Mouse (Mus musculus): ENCODE measurements around the gene 4930544D05Rik. TPM values are rescaled to one million over a fixed set of nuclear protein-coding genes. Genes with fewer than 3 reads are reported as not detected.
A peak's percentile ranks its signal among the peaks of the same experiment; 100 is the strongest.
"Not testable (repeated sequence)": the region's sequence is repeated elsewhere in the genome, so short reads cannot be mapped to it uniquely, and the experiment has no call there.

The 4930544D05Rik gene
- not detected for polyA plus RNA-seq (2021)

DNA sequence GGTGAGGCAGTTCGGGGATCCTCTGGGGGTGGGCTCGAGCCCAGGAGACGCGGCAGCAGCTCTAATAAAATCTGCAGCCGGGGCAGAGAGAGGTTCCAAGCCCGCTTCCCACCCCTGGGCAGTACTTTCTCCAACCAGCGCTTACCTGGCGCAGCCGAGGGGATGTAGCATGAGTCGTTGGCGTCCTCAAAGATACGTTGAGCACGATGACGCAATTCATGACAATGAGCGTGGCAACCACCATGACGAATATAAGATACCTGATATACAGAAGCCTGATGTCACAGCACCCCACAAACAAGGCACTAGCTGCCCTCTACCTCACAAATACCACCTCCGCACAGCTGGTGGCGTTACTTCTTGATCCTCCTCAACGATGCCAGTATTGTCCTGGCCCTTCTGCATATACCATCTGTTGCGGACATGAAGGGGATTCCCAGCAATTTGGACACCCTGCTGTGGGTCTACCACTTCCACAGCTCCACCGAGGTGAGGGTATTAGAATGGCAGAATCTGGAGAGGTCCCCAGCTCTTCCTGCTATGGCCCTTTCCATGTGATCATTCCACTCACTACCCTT is at the start of gene 4930544D05Rik:
Gene 4930544D05Rik, plus strand, starts transcription at position 333 of the 578 bp plus-strand sequence.
- TF ChIP-seq CTCF (IDR thresholded peaks at IDR 0.05): no peak
- in situ Hi-C loops (cut with MboI; ENCODE audit: low pct_unique_long_range_greater_than_20kb): no loop called here
- DNase-seq (ENCODE audit: low read depth, low spot score): no peak
- ChIA-PET POLR2A (interaction anchor here (1.0 kb wide), 1 partner anchor 70 kb away, joined by 3 read pairs; no protein-coding TSS in a partner anchor), CTCF (no interaction called here)
- ATAC-seq: no peak
- no peaks in the 10 kb centered on the region for H3K27me3 ChIP-seq

DNA sequence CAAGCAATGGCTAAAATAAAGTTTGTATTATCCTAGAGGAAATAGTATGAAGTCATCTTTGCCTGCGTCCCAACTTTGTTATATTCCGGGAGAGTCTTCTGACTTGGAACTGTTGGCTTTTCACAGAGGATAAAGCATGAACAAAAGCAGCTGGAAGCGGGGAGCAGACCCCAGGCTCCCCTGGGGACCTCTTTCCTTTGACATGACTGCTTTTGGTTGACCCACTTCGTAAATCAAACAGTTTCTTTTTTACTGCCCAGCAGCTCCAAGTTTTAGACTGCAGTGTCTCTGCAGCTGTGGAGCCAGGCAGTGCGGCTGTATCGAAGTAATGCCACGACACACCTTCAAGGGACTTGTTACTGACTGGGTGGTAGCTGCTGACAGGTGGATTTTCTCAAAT is 49.1 kb upstream of the 4930544D05Rik start:
- CTCF ChIA-PET: interaction anchor here (1.3 to 1.6 kb wide), 2 partner anchors 12 to 26 kb away, joined by 3 read pairs; partner anchors contain the start of gene Pld2
- no peak for ATAC-seq
- in situ Hi-C loops (cut with MboI; ENCODE audit: low pct_unique_long_range_greater_than_20kb): no loop called here
- TF ChIP-seq CTCF (IDR thresholded peaks at IDR 0.05): no peak
- POLR2A ChIA-PET: no interaction called here
- H3K27me3 ChIP-seq: no peaks in the 10 kb centered on the region
- no peak for DNase-seq (ENCODE audit: low read depth, low spot score)

DNA sequence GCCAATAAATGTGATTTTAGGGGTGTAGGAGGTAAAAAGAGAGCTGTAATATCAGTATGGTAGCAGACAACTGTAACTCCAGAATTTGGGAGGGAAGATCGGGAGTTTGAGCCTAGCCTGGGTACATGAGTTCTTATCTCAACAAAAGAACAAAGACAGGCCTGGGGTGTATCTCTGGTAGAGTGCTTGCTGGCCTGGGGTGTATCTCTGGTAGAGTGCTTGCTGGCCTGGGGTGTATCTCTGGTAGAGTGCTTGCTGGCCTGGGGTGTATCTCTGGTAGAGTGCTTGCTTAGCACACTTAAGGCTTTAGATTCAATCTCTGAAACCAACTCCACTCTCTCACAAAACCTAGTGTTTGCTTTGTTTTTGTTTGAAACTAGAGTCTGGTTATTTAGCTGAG is 45.0 kb upstream of the 4930544D05Rik start:
- DNase-seq (ENCODE audit: low read depth, low spot score); ATAC-seq; H3K27me3 ChIP-seq; CTCF ChIA-PET; in situ Hi-C loops (cut with MboI; ENCODE audit: low pct_unique_long_range_greater_than_20kb): not testable (repeated sequence)
- POLR2A ChIA-PET: interaction anchor here (1.2 kb wide), 1 partner anchor 15 kb away, joined by 3 read pairs; no protein-coding TSS in a partner anchor

DNA sequence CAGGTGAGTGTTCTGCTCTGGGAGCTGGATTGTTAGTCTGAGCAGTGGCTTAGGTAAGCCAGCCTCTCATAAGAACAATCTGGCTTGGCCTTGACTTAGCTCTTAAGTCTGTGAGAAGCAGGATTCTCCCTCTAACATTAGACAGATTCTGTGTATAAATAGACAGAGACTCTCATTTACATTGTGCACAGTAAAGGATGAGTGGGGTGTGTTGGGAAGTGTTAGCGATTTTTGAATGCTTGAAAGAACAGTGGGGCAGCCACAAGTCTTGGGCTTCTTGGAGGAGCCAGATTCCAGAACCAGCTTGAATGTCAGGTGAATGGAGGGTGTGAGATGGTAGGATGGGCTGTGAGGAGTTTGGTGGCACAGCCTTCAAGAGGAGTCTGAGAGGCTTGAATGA is 44.0 kb upstream of the 4930544D05Rik start:
- TF ChIP-seq CTCF (IDR thresholded peaks at IDR 0.05): no peak
- ChIA-PET POLR2A (interaction anchor here (1.2 kb wide), 1 partner anchor 14 kb away, joined by 3 read pairs; no protein-coding TSS in a partner anchor), CTCF (interaction anchor here (2.0 kb wide), 1 partner anchor 15 kb away, joined by 8 read pairs; no protein-coding TSS in a partner anchor)
- ATAC-seq (no peak), DNase-seq (ENCODE audit: low read depth, low spot score) (no peak)
- H3K27me3 ChIP-seq: no peaks in the 10 kb centered on the region
- in situ Hi-C loops (cut with MboI; ENCODE audit: low pct_unique_long_range_greater_than_20kb): no loop called here

DNA sequence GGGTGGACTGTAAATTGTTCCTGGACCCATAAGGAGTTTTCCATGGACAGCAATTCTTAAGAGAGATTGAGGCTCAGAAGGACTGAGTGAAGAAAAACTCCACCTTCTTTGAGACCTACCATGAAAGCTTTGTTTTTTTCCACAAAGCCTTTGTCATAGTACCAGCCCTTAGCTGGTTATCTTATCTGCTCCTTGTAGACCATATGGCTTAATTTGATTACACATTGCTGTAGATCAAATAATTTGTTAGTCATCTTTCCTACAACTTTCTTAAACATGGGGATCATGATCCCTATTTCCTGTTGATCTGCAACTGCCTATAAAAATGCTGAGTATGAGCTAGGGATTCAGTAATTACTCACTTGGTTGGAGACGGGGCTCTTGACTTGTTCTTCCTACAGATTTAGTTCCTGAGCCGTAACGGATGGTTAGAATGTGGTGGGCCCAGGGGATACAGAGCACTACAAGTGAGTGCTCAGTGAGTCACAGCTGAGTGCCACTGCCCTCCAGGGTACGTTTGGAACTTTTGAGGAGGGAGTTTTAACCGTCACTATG is 43.2 kb upstream of the 4930544D05Rik start:
- DNase-seq (ENCODE audit: low read depth, low spot score) (no peak), ATAC-seq (no peak)
- CTCF ChIA-PET: interaction anchor here (2.0 kb wide), 1 partner anchor 14 kb away, joined by 8 read pairs; no protein-coding TSS in a partner anchor
- POLR2A ChIA-PET: no interaction called here
- in situ Hi-C loops (cut with MboI; ENCODE audit: low pct_unique_long_range_greater_than_20kb): no loop called here
- no peak for TF ChIP-seq CTCF (IDR thresholded peaks at IDR 0.05)
- no peaks in the 10 kb centered on the region for H3K27me3 ChIP-seq

DNA sequence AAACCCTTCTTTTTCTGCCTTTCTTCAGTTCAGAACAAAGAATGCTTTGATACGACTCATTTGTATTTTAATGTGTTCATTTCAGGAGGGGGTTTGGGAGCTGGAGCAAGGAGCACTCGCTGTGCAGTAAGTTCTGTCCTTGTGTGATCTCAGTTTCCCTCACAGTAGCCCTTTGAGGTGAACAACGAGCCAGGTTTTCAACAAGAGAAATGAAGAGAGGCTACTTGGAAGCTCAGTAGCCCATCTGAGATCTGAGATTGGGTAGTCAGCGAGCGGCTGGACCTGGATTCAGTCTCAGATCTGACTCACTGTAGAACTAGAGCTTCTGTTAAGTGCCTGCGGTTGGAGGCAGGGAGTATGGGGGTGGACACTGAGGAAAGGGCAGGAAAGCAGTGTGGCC is 41.8 kb upstream of the 4930544D05Rik start:
- ChIA-PET POLR2A (no interaction called here), CTCF (interaction anchor here (1.5 to 1.8 kb wide), 2 partner anchors 8 to 9 kb away, joined by 3 to 5 read pairs; no protein-coding TSS in a partner anchor)
- peak; percentile 59 for ATAC-seq
- in situ Hi-C loops (cut with MboI; ENCODE audit: low pct_unique_long_range_greater_than_20kb): no loop called here
- no peaks in the 10 kb centered on the region for H3K27me3 ChIP-seq
- no peak for DNase-seq (ENCODE audit: low read depth, low spot score)
- no peak for TF ChIP-seq CTCF (IDR thresholded peaks at IDR 0.05)

DNA sequence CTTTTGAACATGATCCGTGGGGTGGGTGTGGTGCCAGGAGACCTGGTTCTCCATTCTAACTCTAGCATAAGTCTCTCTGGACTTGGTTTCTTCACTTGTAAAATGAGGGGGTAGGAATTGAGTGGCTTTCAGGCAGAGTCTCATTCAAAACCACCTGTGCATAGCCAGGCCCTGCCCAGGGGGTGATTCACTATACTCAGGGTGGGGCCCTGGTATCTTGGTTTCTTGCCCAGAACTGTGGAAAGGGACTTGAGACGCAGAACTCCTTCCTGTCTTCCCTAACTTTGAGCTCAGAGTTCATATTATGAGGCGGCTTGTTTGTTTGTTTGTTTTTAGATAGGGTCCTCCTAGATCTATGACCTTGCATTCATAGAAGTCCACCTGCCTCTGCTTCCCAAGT is 38.4 kb upstream of the 4930544D05Rik start:
- DNase-seq (ENCODE audit: low read depth, low spot score) (no peak), ATAC-seq (peak; percentile 41)
- CTCF ChIA-PET: interaction anchor here (1.3 kb wide), 1 partner anchor 70 kb away, joined by 3 read pairs; the partner anchor contains the start of genes Rnf167 and Slc25a11
- in situ Hi-C loops (cut with MboI; ENCODE audit: low pct_unique_long_range_greater_than_20kb): no loop called here
- POLR2A ChIA-PET: interaction anchor here (0.8 kb wide), 1 partner anchor 11 kb away, joined by 3 read pairs; no protein-coding TSS in a partner anchor
- TF ChIP-seq CTCF (IDR thresholded peaks at IDR 0.05): no peak
- no peaks in the 10 kb centered on the region for H3K27me3 ChIP-seq

DNA sequence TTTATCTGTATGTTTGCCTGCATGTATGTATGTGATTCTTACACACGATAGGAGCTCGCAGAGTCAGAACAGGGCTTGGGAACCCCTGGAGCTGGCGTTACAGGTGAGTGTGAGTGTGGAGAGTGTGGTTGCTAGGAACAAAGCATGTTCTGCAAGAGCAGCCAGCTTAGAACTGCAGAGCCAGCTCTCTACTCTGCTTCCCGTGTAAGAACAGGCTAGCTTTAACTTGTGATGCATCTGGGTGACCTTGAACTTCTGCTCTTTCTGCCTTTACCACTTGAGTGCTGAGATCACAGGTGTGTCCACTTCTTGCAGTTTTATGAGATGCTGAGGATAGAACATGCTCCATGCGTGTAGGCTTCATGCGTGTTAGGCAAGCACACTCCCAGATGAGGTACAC is 36.7 kb upstream of the 4930544D05Rik start:
- in situ Hi-C loops (cut with MboI; ENCODE audit: low pct_unique_long_range_greater_than_20kb): no loop called here
- TF ChIP-seq CTCF (IDR thresholded peaks at IDR 0.05): no peak

DNA sequence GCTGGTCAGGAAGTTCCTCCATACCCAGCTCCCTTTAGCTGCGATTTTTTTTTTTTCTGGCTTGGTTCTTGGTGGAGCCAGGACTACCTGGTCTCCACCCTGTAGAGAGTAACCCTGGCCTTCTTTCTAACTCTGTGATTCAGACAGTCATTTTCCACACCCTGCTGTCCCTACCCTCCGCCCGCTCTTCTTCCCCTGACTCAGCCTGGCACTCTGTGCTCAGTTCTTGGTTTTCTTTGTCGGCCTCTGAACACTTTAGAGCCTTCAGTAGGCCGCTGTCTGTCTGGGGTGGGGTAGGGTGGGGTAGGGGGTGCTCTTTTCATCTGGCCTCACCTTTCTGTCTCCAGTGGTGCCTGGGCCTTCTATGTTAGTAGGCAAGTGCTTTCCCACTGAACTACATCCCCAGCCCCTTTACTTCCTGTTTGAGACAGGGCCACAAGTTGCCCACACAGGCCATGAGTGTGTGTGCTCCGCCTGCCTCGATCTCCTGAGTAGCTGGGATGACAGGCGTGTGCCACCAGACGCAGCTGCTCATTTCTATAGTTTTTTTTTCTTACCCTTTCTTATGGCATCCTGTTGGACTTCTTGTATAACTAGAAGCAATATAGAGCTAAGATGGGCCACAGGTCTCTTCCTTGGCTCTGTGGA is 35.8 kb upstream of the 4930544D05Rik start:
- DNase-seq (ENCODE audit: low read depth, low spot score): no peak

More for the DNA sequence above, 36.7 kb upstream of the 4930544D05Rik start:
- no peaks in the 10 kb centered on the region for H3K27me3 ChIP-seq
- ATAC-seq: no peak
- ChIA-PET CTCF (interaction anchor here (0.8 to 1.1 kb wide), 2 partner anchors 12 to 22 kb away, joined by 3 read pairs; no protein-coding TSS in a partner anchor), POLR2A (no interaction called here)
- DNase-seq (ENCODE audit: low read depth, low spot score): no peak

DNA sequence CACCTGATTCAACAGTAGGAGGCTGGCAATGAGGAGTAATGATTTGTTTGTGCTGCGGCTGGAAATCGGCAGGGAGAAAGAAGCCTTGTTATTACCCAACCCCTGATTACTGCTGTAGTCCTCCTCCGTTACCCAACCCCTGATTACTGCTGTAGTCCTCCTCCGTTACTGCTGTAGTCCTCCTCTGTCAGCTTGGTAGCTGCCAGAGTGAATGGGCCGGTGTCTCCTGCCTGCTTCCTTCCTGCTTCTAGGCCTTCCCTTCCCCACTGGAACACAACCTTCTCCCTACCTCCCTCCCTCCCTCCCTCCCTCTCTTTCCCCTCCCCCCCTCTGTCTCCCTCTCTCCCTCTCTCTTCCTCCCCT is 35.3 kb upstream of the 4930544D05Rik start:
- DNase-seq (ENCODE audit: low read depth, low spot score) (no peak), ATAC-seq (no peak)
- in situ Hi-C loops (cut with MboI; ENCODE audit: low pct_unique_long_range_greater_than_20kb): no loop called here
- no peak for TF ChIP-seq CTCF (IDR thresholded peaks at IDR 0.05)
- CTCF ChIA-PET: no interaction called here
- H3K27me3 ChIP-seq: no peaks in the 10 kb centered on the region
- POLR2A ChIA-PET: no interaction called here

More for the DNA sequence above, 35.8 kb upstream of the 4930544D05Rik start:
- no peak for TF ChIP-seq CTCF (IDR thresholded peaks at IDR 0.05)
- no peaks in the 10 kb centered on the region for H3K27me3 ChIP-seq
- in situ Hi-C loops (cut with MboI; ENCODE audit: low pct_unique_long_range_greater_than_20kb): no loop called here
- CTCF ChIA-PET: no interaction called here
- ATAC-seq: no peak
- POLR2A ChIA-PET: no interaction called here

DNA sequence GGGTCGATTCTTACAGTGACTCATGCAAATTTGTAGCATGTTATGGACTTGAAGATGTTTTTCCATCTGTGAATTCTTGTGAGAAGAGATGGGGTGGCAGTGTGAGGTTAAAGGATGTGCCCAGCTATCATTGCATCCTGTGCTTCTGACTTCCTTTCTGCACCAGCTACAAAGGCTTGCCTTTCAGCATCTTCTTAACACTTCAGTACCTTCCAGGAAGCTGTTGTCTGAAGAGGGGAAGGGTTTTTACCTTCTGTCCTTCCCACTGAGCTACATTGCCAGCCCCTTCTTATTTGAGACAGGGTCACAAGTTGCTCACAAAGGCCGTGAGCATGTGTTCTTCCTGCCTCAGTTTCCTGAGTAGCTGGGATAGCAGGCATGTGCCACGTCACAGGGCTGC is 34.7 kb upstream of the 4930544D05Rik start:
- ATAC-seq (no peak), DNase-seq (ENCODE audit: low read depth, low spot score) (no peak)
- CTCF ChIA-PET: no interaction called here
- no peaks in the 10 kb centered on the region for H3K27me3 ChIP-seq
- no peak for TF ChIP-seq CTCF (IDR thresholded peaks at IDR 0.05)
- in situ Hi-C loops (cut with MboI; ENCODE audit: low pct_unique_long_range_greater_than_20kb): no loop called here
- POLR2A ChIA-PET: no interaction called here
